Mouse (Mus musculus) CH12.LX (cell line): Measurements from ENCODE around the gene Tspo2.

ENCODE experiments used
- BHLHE40 ChIP-seq: IDR thresholded peaks from 2 replicates; pipeline ENCODE4 v1.6.1; 2011; ENCODE audit warnings: mild to moderate bottlenecking, low read depth, low read length, improper control_type of control experiment
- CHD2 ChIP-seq: IDR thresholded peaks from 2 replicates; pipeline ENCODE4 v1.6.1; 2011; ENCODE audit warnings: low read length, improper control_type of control experiment
- CTCF ChIP-seq, 2 experiments: IDR thresholded peaks in 1 of 2; conservative IDR thresholded peaks in 1 of 2; 2 replicates each; pipeline ENCODE4 v1.5.1; 2011 to 2012; ENCODE audit warnings: low read depth in 2 of 2, low read length in 2 of 2, improper control_type of control experiment in 1 of 2, inconsistent platforms in 1 of 2, mild to moderate bottlenecking in 1 of 2, moderate library complexity in 1 of 2
- E2F4 ChIP-seq: IDR thresholded peaks from 2 replicates; pipeline ENCODE4 v1.6.1; 2011; ENCODE audit warnings: low read depth, low read length, improper control_type of control experiment; ENCODE audit not compliant: insufficient replicate concordance
- HCFC1 ChIP-seq: IDR thresholded peaks from 2 replicates; pipeline ENCODE4 v1.6.1; 2012; ENCODE audit warnings: low read depth, mild to moderate bottlenecking, inconsistent platforms, low read length, improper control_type of control experiment
- MAX ChIP-seq: IDR thresholded peaks from 2 replicates; pipeline ENCODE4 v1.6.1; 2011; ENCODE audit warnings: low read length, improper control_type of control experiment
- MYC ChIP-seq: IDR thresholded peaks from 2 replicates; pipeline ENCODE4 v1.6.1; 2011; ENCODE audit warnings: low read depth, mild to moderate bottlenecking, improper control_type of control experiment, low read length
- NELFE ChIP-seq: IDR thresholded peaks from 2 replicates; pipeline ENCODE4 v1.6.1; 2011; ENCODE audit warnings: low read depth, low read length, improper control_type of control experiment
- UBTF ChIP-seq: IDR thresholded peaks from 2 replicates; pipeline ENCODE4 v1.6.1; 2012; ENCODE audit warnings: low read depth, mild to moderate bottlenecking, inconsistent platforms, low read length, improper control_type of control experiment, moderate library complexity
- ZC3H11A ChIP-seq: IDR thresholded peaks from 2 replicates; pipeline ENCODE4 v1.6.1; 2012; ENCODE audit warnings: low read depth, mild to moderate bottlenecking, inconsistent platforms, low read length, improper control_type of control experiment
- ZMIZ1 ChIP-seq: IDR thresholded peaks from 2 replicates; pipeline ENCODE4 v1.6.1; 2012; ENCODE audit warnings: low read depth, mild to moderate bottlenecking, inconsistent platforms, low read length, improper control_type of control experiment

- TF ChIP-seq MAX (no peak), MYC (no peak), NELFE (no peak), CTCF (conservative IDR thresholded peaks at IDR 0.05 in 1 of 2, IDR thresholded peaks at IDR 0.05 in 1 of 2; ENCODE audit: low read depth in 2 of 2, low read length in 2 of 2) (no peak), HCFC1 (no peak), ZMIZ1 (no peak), BHLHE40 (no peak), ZC3H11A (no peak), UBTF (no peak), E2F4 (no peak), CHD2 (no peak)
These were observed 24.2 kb downstream of the Tspo2 start for GRCm38 (mm10) chr17:48426991-48427750.
